Mouse (Mus musculus) midbrain, embryonic 16.5 days (tissue): Measurements from ENCODE around the gene Rpap1. TPM values are rescaled to one million over a fixed set of nuclear protein-coding genes. Genes with fewer than 3 reads are reported as not detected.
A peak's percentile ranks its signal among the peaks of the same experiment; 100 is the strongest.

Source experiments
- ATAC-seq: fragments of 200-750 bp; cut with Nextera tagmentation; 2 replicates; pipeline ENCODE4 v1.8.0; 2017; ENCODE audit warnings: moderate TSS enrichment
- H3K27ac ChIP-seq: fragments of 300-500 bp; sonication (generic); 2 replicates; pipeline ENCODE4 v1.5.1; 2014; ENCODE audit warnings: mild to moderate bottlenecking, low read length, mixed read lengths
- H3K27me3 ChIP-seq: fragments of 300-500 bp; sonication (generic); 2 replicates; pipeline ENCODE4 v1.6.1; 2014; ENCODE audit warnings: low read depth, low read length, mixed read lengths; ENCODE audit not compliant: control insufficient read depth, insufficient read depth
- H3K36me3 ChIP-seq: fragments of 300-500 bp; sonication (generic); 2 replicates; pipeline ENCODE4 v1.6.1; 2014; ENCODE audit warnings: mild to moderate bottlenecking, low read length, moderate library complexity, mixed read lengths; ENCODE audit not compliant: control insufficient read depth, insufficient read depth
- H3K4me1 ChIP-seq: fragments of 300-500 bp; sonication (generic); 2 replicates; pipeline ENCODE4 v1.6.1; 2014; ENCODE audit warnings: mild to moderate bottlenecking, low read length, mixed read lengths; ENCODE audit not compliant: control insufficient read depth, insufficient read depth
- H3K4me2 ChIP-seq: fragments of 300-500 bp; sonication (generic); 2 replicates; pipeline ENCODE4 v1.6.1; 2014; ENCODE audit warnings: mild to moderate bottlenecking, low read length, mixed read lengths
- H3K4me3 ChIP-seq: fragments of 300-500 bp; sonication (generic); 2 replicates; pipeline ENCODE4 v1.5.1; 2014; ENCODE audit warnings: low read depth, mild to moderate bottlenecking, low read length, moderate library complexity, mixed read lengths
- H3K9ac ChIP-seq: fragments of 300-500 bp; sonication (generic); 2 replicates; pipeline ENCODE4 v1.6.1; 2014; ENCODE audit warnings: low read depth, low read length, mixed read lengths
- H3K9me3 ChIP-seq: fragments of 300-500 bp; sonication (generic); replicated peaks from 2 replicates; pipeline ENCODE4 v1.6.1; 2014; ENCODE audit warnings: mild to moderate bottlenecking, low read length, mixed read lengths; ENCODE audit not compliant: control insufficient read depth, poor library complexity, severe bottlenecking
- WGBS: fragments of 180-500 bp; shearing (Covaris S2); extraction: QIAGEN DNeasy Blood & Tissue Kit; methylation state at CpG from one replicate; pipeline ENCODE4 v1.1.7; 2014; 5-methylcytosine and 5-hydroxymethylcytosine counted together
- polyA plus RNA-seq: library from polyadenylated mRNA; unstranded; fragments of >200 nt; fragmentation: Nextera tagmentation; extraction: Ambion mirVana; gene quantifications from 2 replicates; pipeline ENCODE4 v1.2.1, GENCODE M21; 2015

The Rpap1 gene
- polyA plus RNA-seq, 1 experiment from 2014 or later: 16.9 TPM

GRCm38 (mm10) chr2:119747554-119747953 lies 39.8 kb downstream of the Rpap1 start:
- no peak overlapping the region for H3K27ac ChIP-seq
- H3K4me2 ChIP-seq: no peak overlapping the region
- H3K9ac ChIP-seq: no peak overlapping the region
- H3K4me1 ChIP-seq: peaks cover 14% of the 10 kb centered on the region
- H3K9me3 ChIP-seq: no peaks in the 10 kb centered on the region
- peaks cover 26% of the 10 kb centered on the region for H3K27me3 ChIP-seq
- H3K36me3 ChIP-seq: no peaks in the 10 kb centered on the region
- no peak for ATAC-seq
- no peak overlapping the region for H3K4me3 ChIP-seq
- WGBS: 82% methylated on average over 7 of the region's 7 CpGs

- H3K4me1 ChIP-seq: peaks cover 22% of the 10 kb centered on the region
- H3K4me2 ChIP-seq: no peak overlapping the region
- 12% methylated on average over 1 of the region's 1 CpGs for WGBS
- H3K27me3 ChIP-seq: peaks cover 33% of the 10 kb centered on the region
- no peak overlapping the region for H3K4me3 ChIP-seq
- H3K36me3 ChIP-seq: no peaks in the 10 kb centered on the region
- H3K9me3 ChIP-seq: no peaks in the 10 kb centered on the region
- H3K27ac ChIP-seq: no peak overlapping the region
- no peak overlapping the region for H3K9ac ChIP-seq
- ATAC-seq: no peak
Observed at GRCm38 (mm10) chr2:119745281-119745680, 42.1 kb downstream of the Rpap1 start.

- Histone ChIP-seq H3K27me3 (peaks cover 35% of the 10 kb centered on the region), H3K9me3 (no peaks in the 10 kb centered on the region), H3K9ac (no peak overlapping the region), H3K4me2 (peak overlapping the region; percentile 31), H3K27ac (no peak overlapping the region), H3K4me1 (peaks cover 22% of the 10 kb centered on the region), H3K4me3 (peak overlapping the region; percentile 11; the same call in 1 of the 2 replicates), H3K36me3 (no peaks in the 10 kb centered on the region)
- WGBS: 5% methylated on average over 46 of the region's 46 CpGs
- ATAC-seq: no peak
Observed at GRCm38 (mm10) chr2:119744163-119745111, 42.9 kb downstream of the Rpap1 start.

GRCm38 (mm10) chr2:119743808-119744162 lies 43.6 kb downstream of the Rpap1 start:
- 6% methylated on average over 22 of the region's 22 CpGs for WGBS
- no peak overlapping the region for H3K27ac ChIP-seq
- no peak for ATAC-seq
- peak overlapping the region; percentile 8; the same call in 1 of the 2 replicates for H3K4me3 ChIP-seq
- H3K27me3 ChIP-seq: peaks cover 35% of the 10 kb centered on the region
- peaks cover 22% of the 10 kb centered on the region for H3K4me1 ChIP-seq
- H3K36me3 ChIP-seq: no peaks in the 10 kb centered on the region
- H3K9ac ChIP-seq: no peak overlapping the region
- no peaks in the 10 kb centered on the region for H3K9me3 ChIP-seq
- H3K4me2 ChIP-seq: peak overlapping the region; percentile 29; the same call in 1 of the 2 replicates

GRCm38 (mm10) chr2:119743176-119743807 lies 44.0 kb downstream of the Rpap1 start:
- H3K27ac ChIP-seq: no peak overlapping the region
- H3K4me3 ChIP-seq: peak overlapping the region; percentile 51
- H3K4me2 ChIP-seq: peak overlapping the region; percentile 90
- H3K27me3 ChIP-seq: peaks cover 35% of the 10 kb centered on the region
- H3K4me1 ChIP-seq: peaks cover 22% of the 10 kb centered on the region
- 7% methylated on average over 24 of the region's 31 CpGs for WGBS
- no peak for ATAC-seq
- H3K36me3 ChIP-seq: no peaks in the 10 kb centered on the region
- peak overlapping the region; percentile 55; the same call in 1 of the 2 replicates for H3K9ac ChIP-seq
- H3K9me3 ChIP-seq: no peaks in the 10 kb centered on the region

- Histone ChIP-seq H3K4me2 (peak overlapping the region; percentile 90), H3K4me3 (peak overlapping the region; percentile 51), H3K27ac (no peak overlapping the region), H3K36me3 (no peaks in the 10 kb centered on the region), H3K4me1 (peaks cover 22% of the 10 kb centered on the region), H3K27me3 (peaks cover 35% of the 10 kb centered on the region), H3K9me3 (no peaks in the 10 kb centered on the region), H3K9ac (peak overlapping the region; percentile 55)
- WGBS: under 1% methylated on average over 65 of the region's 70 CpGs
- peak; percentile 54 for ATAC-seq
Observed at GRCm38 (mm10) chr2:119742461-119743175, 44.7 kb downstream of the Rpap1 start.

GRCm38 (mm10) chr2:119741581-119742411 lies 45.5 kb downstream of the Rpap1 start, which contains the start of gene Itpka:
Gene Itpka, plus strand, starts transcription at chr2:119742337.
- peak within 1 kb of the TSS; percentile 90 for H3K4me2 ChIP-seq
- under 1% methylated on average over 53 of the region's 53 CpGs for WGBS
- no peak within 1 kb of the TSS for H3K27ac ChIP-seq
- H3K27me3 ChIP-seq: peaks cover 35% of the 10 kb centered on the region
- H3K4me3 ChIP-seq: peak within 1 kb of the TSS; percentile 51
- peaks cover 22% of the 10 kb centered on the region for H3K4me1 ChIP-seq
- no peaks in the 10 kb centered on the region for H3K36me3 ChIP-seq
- no peaks in the 10 kb centered on the region for H3K9me3 ChIP-seq
- ATAC-seq: peak; percentile 49
- H3K9ac ChIP-seq: peak within 1 kb of the TSS; percentile 55

- Histone ChIP-seq H3K4me3 (no peak overlapping the region), H3K4me1 (peaks cover 22% of the 10 kb centered on the region), H3K9me3 (no peaks in the 10 kb centered on the region), H3K27ac (no peak overlapping the region), H3K9ac (no peak overlapping the region), H3K4me2 (no peak overlapping the region), H3K36me3 (no peaks in the 10 kb centered on the region), H3K27me3 (peaks cover 35% of the 10 kb centered on the region)
- ATAC-seq: no peak
- 20% methylated on average over 2 of the region's 2 CpGs for WGBS
Observed at GRCm38 (mm10) chr2:119740567-119740966, 46.8 kb downstream of the Rpap1 start.
